Mouse (Mus musculus): ENCODE results near the gene Sh3gl3.

The Sh3gl3 gene

DNA sequence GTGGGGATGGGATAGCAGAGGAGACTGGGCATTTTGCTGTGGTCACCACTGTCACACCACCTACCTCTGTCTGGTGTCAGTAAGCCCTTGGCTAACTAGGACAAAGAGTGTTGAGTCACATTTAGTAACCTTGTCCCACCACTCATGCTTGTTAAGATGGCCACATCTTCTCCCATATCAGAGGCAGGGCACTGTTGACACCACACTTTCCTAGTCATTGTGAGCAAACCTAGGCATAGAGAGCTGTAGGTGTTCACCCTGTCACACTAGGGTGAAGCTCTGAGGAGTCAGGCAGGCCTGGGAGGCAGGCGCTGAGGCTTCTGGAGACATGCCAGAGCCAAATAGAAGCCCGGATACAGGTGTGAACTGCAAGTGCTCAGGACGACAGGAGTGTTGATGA is at the start of gene Sh3gl3:
Gene Sh3gl3, plus strand, starts transcription at position 301 of the 400 bp plus-strand sequence.
- DNase-seq (ENCODE audit: low read depth), result no peak

DNA sequence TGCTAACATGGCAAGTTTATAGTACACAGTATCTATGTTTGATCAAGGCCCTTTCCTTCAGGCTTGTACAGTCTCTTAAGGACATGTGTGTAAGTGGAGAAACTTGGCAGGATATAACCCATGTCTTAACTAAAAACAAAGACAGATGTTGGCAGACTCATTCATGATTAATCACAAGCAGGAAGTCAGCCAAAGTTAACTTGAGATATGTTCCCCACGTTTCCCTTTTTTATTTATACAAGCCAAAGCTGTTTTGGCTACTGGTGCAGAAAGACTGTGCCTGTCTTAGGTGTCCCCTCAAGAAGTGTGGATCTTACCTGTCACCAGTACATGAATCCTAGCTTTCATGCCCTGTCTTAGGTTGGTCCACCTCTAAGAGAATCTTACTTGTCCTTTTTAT is 35.4 kb upstream of the Sh3gl3 start:
- DNase-seq (ENCODE audit: low read depth), result no peak

DNA sequence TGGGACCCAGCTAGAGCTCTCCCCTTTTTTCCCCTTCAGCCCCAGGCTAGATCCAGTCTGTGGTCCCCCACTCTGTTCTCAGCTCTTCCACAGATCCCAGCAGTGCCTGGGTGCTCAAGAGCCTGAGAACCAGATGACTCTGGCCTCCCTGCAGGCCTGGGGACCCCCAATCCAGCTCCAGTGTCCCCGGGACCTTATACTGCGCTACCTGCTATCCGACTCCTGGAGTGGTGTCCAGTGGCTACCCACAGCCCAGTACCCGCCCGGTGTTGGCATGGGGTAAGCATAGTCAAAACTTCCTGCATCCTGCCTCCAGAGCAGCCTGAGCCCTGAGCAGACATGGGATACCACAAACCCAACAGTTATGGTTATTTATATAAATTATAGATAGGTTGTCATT is 26.5 kb upstream of the Sh3gl3 start:
- no peak for DNase-seq (ENCODE audit: low read depth)

- no peak for DNase-seq (ENCODE audit: low read depth)
Observed at GRCm38 (mm10) chr7:82164681-82165080, 9.0 kb upstream of the Sh3gl3 start.

DNA sequence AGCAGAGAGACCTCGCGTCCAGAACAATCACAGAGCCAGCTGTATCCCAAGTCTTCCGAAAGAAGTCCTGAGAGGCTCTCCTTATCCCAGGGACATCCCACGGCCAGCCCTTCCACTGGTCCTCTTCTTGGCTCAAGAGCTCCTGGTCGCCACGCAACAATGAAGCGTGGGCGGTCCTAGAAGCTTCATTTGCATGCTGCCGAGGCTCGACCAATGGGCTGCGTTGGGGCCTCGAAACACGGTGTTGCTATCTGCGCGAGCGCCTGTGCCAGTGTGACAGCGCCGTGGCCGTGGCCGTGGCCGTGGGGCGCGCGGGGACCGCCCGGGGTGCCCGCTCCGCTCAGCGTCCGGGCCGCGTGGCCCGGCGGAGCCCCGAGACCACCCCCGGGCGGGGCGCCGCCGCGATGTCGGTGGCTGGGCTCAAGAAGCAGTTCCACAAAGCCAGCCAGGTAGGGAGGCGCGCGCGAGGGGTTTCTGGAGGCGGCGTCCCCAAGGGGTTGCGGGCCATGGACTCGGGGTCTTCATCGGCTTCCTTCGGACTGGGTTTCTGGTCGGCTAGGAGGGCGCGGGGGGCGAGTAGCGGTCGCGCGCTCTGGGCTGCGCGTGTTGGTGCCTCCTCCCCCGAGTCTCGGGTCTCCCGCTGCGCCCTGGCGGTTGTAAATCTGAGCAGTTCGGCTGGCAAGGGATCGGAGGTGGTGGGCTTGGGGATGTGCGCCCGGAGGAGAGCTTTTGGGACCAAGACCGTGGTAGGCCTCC is 1.1 kb downstream of the Sh3gl3 start:
- peak; percentile 34 for DNase-seq (ENCODE audit: low read depth)

DNA sequence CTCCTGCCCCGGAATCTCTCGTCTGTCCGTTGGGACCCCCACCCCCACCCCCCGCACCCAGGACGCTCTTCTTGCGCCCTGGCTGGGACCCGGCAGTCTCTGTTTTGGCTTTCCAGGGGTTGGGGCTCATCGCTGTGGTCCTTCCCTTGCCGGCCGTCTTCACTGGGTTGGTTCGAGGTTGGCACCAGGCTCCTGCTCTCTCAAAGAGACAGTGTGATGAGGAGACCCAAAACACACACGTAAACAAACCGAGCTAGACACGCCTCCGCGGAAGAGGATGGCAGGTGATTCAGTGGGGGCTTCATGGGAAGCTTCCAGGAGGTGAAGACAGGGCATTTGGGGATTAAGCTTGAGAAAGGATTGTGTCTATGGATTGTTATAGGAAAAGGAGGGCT is 1.7 kb downstream of the Sh3gl3 start:
- DNase-seq (ENCODE audit: low read depth), result no peak

DNA sequence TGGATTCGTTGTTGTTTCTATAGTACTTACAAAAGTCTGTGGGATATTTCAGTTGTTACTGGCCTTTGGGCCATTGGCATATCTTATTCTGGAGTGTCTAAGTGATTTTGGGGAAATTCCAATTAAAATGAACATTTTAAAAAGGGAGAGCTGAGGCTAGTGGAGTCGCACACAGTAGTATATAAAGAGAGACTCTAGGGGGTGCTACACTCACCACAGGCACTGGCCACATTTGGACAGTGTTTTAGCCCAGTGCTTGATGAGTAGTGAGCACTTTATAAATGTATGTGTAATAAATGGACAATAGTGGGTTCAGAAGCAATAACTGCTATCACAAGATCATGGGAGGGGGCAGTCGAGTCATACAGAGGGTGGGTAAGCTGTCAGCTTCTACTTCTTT is 2.6 kb downstream of the Sh3gl3 start:
- DNase-seq (ENCODE audit: low read depth), result no peak

DNA sequence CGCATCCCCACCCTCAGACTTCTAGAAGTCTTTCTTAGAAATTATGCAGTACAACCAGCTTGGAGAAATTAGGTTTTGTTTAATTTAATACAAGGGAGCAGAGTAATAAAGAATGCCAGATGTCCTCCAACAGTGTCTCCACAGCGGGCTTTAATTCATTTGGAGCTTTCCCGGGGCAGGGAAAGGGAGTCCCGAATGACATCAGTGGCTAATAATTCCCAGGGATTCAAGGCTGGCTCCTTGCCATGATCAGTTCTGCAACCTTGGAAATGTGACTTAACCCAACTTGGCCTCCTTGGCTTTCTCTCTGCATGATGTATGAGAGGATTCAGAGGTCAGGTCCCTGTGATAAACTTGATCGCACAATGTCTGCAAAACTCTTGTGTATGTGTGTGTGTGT is 3.7 kb downstream of the Sh3gl3 start:
- DNase-seq (ENCODE audit: low read depth), result no peak

DNA sequence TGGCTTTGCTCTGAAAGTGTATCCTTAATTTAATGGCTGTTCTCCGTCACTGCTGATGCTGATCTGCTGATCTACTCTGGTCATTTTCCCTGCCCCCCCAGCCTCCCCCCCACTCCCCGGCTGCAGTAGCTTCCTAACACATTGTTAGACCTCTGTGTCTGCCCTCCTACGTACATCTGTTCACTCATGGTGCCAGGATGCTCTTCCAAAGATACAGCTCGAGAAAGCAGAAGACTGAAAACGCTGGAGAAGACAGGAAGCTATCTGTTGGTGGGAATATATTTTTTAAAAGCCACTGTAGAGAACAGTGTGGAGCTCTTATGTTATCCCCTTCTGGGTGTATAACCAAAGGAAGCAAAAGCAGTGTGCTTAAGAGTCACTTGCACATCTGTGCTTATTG is 7.3 kb downstream of the Sh3gl3 start:
- no peak for DNase-seq (ENCODE audit: low read depth)

DNA sequence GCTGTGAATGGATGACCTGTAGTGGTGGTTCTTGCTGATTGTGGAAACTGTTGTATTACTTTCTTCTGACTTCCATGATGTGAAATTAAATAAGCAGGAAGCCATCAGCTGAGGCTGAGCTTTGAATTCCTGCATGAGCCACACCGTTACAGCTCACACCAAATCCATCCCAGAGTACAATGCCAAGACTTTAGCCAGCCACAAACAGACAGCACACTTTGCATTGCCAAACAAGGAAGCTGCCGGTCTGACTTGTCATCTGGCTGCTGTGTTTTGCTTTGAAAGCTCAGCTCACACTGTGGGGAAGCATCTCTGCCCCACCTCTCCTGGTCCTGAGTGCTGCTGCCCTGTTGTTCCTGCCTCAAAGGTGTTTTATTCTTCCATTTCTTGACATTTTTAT is 9.1 kb downstream of the Sh3gl3 start:
- no peak for DNase-seq (ENCODE audit: low read depth)

- no peak for DNase-seq (ENCODE audit: low read depth)
Observed at GRCm38 (mm10) chr7:82191604-82192003, 18.0 kb downstream of the Sh3gl3 start.

DNA sequence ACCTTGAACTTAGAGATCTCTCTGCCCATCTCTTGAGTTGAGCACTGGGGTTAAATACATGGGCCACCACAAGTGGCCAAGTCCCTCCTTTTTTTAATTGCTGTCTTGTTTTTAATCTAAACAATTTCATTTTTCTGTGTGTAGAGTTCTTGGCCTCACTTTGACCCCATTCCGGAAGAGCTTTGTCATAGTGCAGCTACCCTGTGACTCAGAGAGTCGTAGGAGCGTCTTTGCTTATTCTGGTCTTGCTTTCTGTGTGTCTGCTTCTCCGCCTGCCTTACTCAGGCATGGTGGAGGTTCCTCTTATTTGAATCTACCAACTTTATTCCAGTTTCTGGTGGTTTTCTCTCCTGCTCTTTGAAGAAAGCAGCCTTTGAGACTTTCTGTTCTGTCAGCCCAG is 18.9 kb downstream of the Sh3gl3 start:
- DNase-seq (ENCODE audit: low read depth), result no peak

DNA sequence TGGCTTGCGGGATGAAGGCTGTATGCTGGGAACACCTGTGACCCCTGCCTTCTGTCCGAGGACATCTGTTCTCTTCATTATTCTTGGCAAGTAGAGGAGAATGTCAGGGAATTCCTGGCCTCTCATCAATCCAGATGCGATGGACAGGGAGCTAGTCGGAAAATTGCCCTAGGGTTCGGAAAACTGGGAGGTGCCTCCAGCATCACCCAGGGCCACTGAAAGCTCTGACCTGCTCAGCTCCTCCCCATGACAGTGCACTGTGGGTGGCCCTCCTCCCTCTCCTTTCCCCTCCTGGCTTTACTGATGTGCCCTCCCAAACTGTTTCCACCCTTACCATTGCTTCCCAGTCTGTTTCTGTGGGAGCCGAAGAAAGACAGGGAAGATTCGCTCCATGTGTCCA is 29.5 kb downstream of the Sh3gl3 start:
- no peak for DNase-seq (ENCODE audit: low read depth)

- peak; percentile 19 for DNase-seq (ENCODE audit: low read depth)
Observed at GRCm38 (mm10) chr7:82204014-82204784, 30.6 kb downstream of the Sh3gl3 start.

DNA sequence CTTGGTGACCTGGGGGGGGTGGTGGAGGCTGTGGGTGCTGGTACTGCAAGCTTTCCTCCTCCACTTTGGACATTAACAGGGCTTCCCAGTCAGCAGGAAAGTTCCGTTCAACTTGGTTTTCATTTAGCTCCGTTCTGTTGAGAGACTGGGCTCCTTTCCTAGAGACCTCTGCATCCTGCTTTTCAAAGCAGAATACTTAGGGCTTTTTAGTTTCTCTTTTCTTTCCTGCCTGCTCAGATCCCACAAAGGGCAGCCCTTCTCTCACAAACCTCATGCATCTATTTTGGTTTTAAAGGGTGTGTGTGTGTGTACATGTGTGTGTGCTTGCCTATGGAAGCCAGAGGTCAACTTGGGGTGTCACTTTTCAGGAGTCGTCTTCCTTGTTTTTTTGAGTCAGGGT is 31.3 kb downstream of the Sh3gl3 start:
- no peak for DNase-seq (ENCODE audit: low read depth)

DNA sequence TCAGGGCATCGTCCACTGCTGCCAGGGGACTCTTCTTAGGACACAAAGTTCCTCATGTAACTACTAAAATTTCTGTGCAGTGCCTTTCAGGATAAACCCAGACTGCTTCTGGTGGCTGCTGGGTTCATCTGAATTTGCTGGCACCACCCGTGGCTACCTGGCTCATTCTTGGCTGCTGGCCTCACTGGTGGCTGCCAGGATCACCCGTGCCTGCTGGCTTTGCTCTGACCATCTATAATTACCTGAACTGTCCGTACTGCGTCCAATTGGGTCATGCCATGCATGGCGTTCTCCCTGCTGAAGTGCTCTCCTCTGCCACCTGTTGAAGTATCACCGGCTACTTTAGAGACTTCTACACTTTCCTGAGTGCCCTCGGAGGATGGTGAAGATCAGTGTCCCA is 33.1 kb downstream of the Sh3gl3 start:
- no peak for DNase-seq (ENCODE audit: low read depth)

GRCm38 (mm10) chr7:82221380-82221933 is 47.8 kb downstream of the Sh3gl3 start:
- DNase-seq (ENCODE audit: low read depth), result no peak

DNA sequence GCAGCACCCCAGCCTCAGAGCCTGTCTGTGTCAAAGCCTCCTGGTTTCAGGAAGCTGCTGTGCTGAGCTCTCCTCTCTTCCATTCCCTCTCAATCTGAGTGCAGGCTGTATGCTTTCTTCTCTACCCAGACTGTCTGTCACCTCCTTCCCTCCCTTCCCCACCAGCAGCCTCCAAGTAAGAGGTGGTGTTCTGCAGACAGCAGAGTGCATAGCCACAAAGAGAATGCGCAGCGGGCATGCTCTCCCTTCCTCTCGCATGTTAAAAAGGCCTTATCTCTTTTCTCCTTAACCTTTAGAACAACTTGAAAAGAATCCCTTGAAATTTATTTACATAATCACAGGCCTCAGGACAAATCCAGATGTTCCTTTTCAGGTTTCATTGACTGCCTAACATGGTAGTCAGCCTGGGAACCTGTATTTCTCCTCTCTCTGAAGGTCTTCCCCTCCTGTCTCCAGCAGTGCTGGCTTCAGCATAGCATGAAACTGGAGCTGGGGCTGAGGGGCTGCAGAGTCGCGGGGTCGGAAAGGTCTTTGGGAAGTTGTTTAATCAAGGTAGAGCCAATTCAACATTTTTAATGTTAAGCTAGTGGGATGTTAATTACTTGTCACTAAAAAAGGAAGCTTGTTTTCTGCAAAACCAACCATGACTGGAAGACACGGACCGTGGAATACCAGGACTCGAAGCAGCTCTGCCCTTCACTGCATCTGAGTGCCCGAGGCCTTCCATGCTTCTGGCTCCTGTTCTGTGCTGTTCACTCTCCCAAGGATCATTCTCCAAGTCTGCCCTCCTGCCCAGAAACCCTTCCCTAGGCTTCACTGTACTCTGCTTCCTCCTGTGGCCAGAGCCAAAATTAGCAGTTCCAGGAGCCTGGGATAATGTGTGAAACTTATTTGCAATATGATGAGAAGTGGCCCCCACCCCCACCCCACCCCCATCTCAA is 50.5 kb downstream of the Sh3gl3 start:
- DNase-seq (ENCODE audit: low read depth), result no peak

- DNase-seq (ENCODE audit: low read depth), result no peak
Observed at GRCm38 (mm10) chr7:82233201-82233600, 59.6 kb downstream of the Sh3gl3 start.

DNA sequence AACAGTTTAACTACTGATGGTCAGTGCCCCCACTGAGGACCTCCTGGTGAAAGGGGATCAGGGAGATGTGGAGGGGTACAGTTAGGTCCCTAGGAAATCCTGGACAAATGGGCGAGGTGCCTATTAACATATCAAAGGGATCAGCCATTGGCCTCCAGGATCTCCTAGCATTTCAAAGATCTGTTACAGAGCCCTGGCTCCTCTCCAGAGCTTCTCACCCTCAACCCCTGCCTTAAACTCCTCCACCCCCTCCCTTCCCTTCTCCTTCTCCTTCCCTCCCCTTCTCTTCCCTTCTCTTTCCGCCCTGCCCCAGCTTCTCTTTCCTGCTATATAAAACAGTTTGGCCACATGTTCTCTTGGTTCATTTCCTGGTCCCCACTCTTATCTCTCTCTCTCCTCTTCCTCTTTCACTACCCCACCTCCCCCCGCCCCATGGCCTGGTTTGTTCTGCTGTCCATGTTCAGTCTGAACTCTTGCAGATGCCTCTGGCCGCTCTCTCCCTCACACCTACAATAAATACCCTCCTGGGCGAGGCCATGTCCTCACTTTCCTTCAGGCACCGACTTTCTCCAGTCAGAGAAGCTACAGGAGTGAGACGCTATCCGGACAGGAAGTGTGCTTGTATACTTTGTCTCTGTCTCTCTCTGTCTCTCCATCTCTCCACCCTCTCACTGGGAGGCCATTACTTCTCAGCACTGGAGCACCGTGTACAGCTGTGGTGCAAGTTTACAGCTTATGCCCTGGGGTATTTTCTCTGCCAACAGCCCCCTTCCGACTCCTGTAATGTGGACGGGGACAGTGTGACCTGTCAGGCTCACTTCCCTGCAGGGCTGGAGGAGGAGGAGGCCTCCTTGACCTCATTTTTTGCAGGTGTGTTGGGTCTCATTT is 60.6 kb downstream of the Sh3gl3 start:
- no peak for DNase-seq (ENCODE audit: low read depth)

DNA sequence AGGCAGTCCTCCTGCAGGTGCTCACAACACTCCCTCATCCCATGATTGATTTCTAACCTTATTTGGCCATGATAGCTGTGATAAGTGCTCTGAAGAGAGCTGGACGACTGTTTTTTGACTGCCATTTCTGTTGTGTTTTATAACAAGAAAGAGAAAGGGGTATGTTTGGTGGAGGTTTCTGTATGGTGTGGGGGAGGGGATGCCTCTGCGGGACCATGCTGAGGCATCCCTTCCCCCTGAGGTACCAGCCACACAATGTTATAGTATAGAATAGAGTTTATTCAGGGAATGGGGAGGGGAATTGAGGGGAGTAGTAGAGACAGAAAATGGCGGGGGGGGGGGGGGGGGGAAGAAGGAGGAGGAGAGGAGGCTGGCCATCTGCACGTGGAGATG is 61.3 kb downstream of the Sh3gl3 start:
- DNase-seq (ENCODE audit: low read depth), result no peak

All from c-Kit-positive CD71-negative TER-119-negative erythroid progenitor cells, embryonic 14.5 days (primary cell).